Mouse (Mus musculus) testis, adult 2 months (tissue): ENCODE results near the gene Tiam1. TPM values are rescaled to one million over a fixed set of nuclear protein-coding genes. Genes with fewer than 3 reads are reported as not detected.

ENCODE experiments used
- H3K27ac ChIP-seq: fragments of 200-500 bp; 2 replicates; pipeline ENCODE4 v1.5.1; 2012; ENCODE audit warnings: low read depth, low read length; ENCODE audit not compliant: control insufficient read depth, insufficient read depth
- H3K27me3 ChIP-seq: fragments of 200-500 bp; 2 replicates; pipeline ENCODE4 v1.6.1; 2012; ENCODE audit warnings: mild to moderate bottlenecking, low read length, moderate library complexity; ENCODE audit not compliant: control insufficient read depth, insufficient read depth
- H3K36me3 ChIP-seq: fragments of 200-500 bp; 2 replicates; pipeline ENCODE4 v1.6.1; 2012; ENCODE audit warnings: mild to moderate bottlenecking, low read length; ENCODE audit not compliant: control insufficient read depth, insufficient read depth
- H3K4me1 ChIP-seq: fragments of 200-500 bp; 2 replicates; pipeline ENCODE4 v1.6.1; 2012; ENCODE audit warnings: low read length; ENCODE audit not compliant: control insufficient read depth, insufficient read depth
- H3K4me3 ChIP-seq: fragments of 200-500 bp; 2 replicates; pipeline ENCODE4 v1.5.1; 2012; ENCODE audit warnings: low read depth, mild to moderate bottlenecking, low read length, moderate library complexity, mixed read lengths; ENCODE audit not compliant: control insufficient read depth
- CTCF ChIP-seq: fragments of 200-500 bp; IDR thresholded peaks from 2 replicates; pipeline ENCODE4 v1.5.1; 2012; ENCODE audit warnings: low read depth, mild to moderate bottlenecking, inconsistent platforms, low read length, moderate library complexity; ENCODE audit not compliant: control insufficient read depth, insufficient read depth, insufficient replicate concordance
- POLR2A ChIP-seq: fragments of 200-500 bp; IDR thresholded peaks from 2 replicates; pipeline ENCODE4 v1.6.1; 2012; ENCODE audit warnings: low read depth, mild to moderate bottlenecking, inconsistent platforms, low read length, moderate library complexity; ENCODE audit not compliant: control insufficient read depth
- polyA plus RNA-seq: library from polyadenylated mRNA; depleted of rRNA; stranded (reverse); fragments of >200 nt; gene quantifications from 2 replicates; pipeline ENCODE4 v1.2.3, GENCODE M21; 2012

Tiam1 gene
- polyA plus RNA-seq, 1 experiment, result 9.6 TPM

DNA sequence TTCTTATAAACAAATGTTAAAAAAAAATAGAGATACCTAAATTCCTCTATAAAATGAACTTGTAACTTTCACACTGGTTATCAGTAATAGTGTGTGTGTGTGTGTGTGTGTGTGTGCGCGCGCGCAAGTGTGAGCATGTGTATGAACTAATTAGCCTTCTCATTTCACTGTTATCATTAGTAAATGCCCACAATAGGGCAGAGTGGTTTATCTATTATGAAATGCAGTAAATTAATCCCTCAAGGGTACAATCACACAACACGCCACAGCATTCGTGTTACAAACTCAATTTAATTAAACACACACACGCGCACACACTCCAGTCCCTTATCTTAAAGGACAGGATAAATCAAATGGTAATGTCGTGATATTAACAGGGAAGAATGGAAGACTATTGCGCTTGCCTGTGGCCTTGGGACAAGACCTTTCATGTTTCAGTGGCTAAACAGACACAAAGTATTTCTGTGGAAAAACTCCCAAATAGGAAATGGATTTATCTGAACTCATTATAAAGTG, 107.9 kb downstream of the Tiam1 start:
- no peak for TF ChIP-seq POLR2A
- Histone ChIP-seq H3K4me1 (no peaks in the 10 kb centered on the region), H3K4me3 (no peak overlapping the region), H3K36me3 (no peaks in the 10 kb centered on the region), H3K27ac (no peak overlapping the region), H3K27me3 (no peaks in the 10 kb centered on the region)

DNA sequence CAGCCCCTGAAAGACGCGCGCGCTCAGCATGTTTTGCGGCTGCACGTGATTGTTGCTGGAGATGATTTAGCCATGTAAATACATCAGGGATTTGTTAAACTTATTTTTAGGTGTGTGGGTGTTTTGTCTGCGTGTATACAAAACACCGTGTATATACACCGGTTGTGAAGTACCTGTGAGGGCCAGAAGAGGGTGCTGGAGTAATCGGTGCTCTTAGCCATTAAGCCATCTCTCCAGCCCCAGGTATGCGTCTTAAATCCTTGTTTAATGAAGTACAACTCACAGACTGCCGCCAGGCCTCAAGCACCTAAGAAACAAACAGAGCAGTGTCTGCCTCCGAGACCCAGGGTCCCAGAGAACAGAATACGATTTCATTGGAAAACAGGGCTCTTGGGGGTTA, 113.2 kb downstream of the Tiam1 start:
- Histone ChIP-seq H3K27me3 (no peaks in the 10 kb centered on the region), H3K27ac (no peak overlapping the region), H3K4me1 (no peaks in the 10 kb centered on the region), H3K4me3 (no peak overlapping the region), H3K36me3 (no peaks in the 10 kb centered on the region)
- no peak for TF ChIP-seq POLR2A
- no peak for TF ChIP-seq CTCF

DNA sequence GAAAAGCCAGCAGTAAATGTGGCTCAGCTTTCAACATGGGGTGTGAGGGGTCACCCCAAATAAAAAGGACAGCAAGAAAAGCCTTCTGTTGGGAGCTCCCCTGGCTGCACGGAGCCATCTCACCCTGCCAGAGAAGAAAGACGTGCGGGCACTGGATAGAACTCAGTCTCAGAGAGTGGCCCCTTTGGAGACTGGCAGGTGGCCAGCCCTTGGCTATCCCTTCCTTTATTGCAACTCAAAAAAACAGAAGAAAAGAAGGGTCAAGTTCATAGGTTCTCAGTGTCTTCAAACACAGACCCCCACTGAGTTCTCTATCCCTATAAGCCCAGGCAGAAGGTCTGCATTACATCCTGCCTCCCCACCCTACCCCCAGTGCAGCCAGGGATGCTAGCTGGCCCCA, 115.7 kb downstream of the Tiam1 start:
- Histone ChIP-seq H3K36me3 (no peaks in the 10 kb centered on the region), H3K27ac (no peak overlapping the region), H3K4me3 (no peak overlapping the region), H3K4me1 (no peaks in the 10 kb centered on the region), H3K27me3 (no peaks in the 10 kb centered on the region)
- TF ChIP-seq POLR2A, result no peak
- no peak for TF ChIP-seq CTCF

DNA sequence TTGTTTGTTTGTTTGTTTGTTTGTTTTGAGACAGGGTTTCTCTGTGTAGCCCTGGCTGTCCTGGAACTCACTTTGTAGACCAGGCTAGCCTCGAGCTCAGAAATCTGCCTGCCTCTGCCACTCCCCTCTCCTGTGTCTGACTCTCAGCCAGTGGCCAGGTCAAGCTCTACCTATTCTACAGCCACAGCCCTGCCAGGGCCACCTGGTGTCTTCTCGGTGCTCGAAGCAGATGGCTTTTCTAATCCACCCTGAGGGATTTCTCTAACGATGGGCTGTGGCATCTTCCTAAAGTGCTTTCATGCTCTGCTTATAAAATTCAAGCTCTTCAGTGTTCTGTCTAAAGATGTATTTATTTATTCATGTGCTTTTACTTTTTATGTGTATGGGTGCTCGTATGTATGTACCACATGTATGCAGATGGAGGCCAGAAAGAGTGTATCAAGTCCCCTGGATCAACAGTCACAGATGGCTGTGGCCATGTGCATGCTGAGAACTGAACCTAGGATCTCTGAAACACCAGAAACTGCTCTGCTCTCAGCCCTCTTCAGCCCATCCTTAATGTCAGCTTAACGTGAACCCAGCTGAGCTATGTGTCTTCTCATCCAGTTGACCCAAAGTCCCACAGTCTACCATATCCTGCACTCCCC, 117.9 kb downstream of the Tiam1 start:
- H3K4me1 ChIP-seq, result no peaks in the 10 kb centered on the region
- no peak overlapping the region for H3K27ac ChIP-seq
- no peak overlapping the region for H3K4me3 ChIP-seq
- TF ChIP-seq CTCF, result no peak
- TF ChIP-seq POLR2A, result no peak
- no peaks in the 10 kb centered on the region for H3K27me3 ChIP-seq
- no peaks in the 10 kb centered on the region for H3K36me3 ChIP-seq

GRCm38 (mm10) chr16:90023665-90024010, 119.9 kb downstream of the Tiam1 start:
- no peak overlapping the region for H3K27ac ChIP-seq
- no peaks in the 10 kb centered on the region for H3K4me1 ChIP-seq
- H3K27me3 ChIP-seq, result no peaks in the 10 kb centered on the region
- TF ChIP-seq CTCF (no peak), POLR2A (no peak)
- H3K4me3 ChIP-seq, result no peak overlapping the region
- no peaks in the 10 kb centered on the region for H3K36me3 ChIP-seq

GRCm38 (mm10) chr16:90022932-90023664, 120.5 kb downstream of the Tiam1 start:
- no peaks in the 10 kb centered on the region for H3K27me3 ChIP-seq
- no peaks in the 10 kb centered on the region for H3K36me3 ChIP-seq
- TF ChIP-seq CTCF, result no peak
- TF ChIP-seq POLR2A, result no peak
- no peak overlapping the region for H3K4me3 ChIP-seq
- no peak overlapping the region for H3K27ac ChIP-seq
- no peaks in the 10 kb centered on the region for H3K4me1 ChIP-seq

GRCm38 (mm10) chr16:90016046-90016445, 127.5 kb downstream of the Tiam1 start:
- Histone ChIP-seq H3K4me1 (peaks cover 6% of the 10 kb centered on the region), H3K27me3 (no peaks in the 10 kb centered on the region)

DNA sequence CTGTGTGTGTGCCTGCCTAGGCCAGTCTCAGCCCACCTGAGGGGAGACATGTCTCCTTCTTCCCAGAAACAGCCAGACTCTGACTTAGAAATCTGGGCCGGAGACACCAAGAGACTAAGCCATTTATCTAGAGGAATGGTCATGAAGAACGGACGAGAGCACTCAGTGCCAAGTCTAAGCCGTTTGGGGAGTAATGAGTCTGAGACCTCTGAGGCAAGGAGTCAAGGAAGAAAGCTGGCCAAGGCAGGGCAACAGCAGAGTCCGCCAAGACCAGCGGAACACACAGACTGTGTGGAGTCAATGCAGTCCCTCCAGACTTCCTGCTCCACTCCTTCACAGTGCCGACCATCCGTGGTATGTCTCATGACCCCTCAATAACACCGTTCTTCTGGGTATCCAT, 129.0 kb downstream of the Tiam1 start:
- Histone ChIP-seq H3K27me3 (no peaks in the 10 kb centered on the region), H3K4me3 (no peak overlapping the region), H3K4me1 (peaks cover 9% of the 10 kb centered on the region), H3K36me3 (no peaks in the 10 kb centered on the region), H3K27ac (peak overlapping the region; percentile 54)
- TF ChIP-seq CTCF (no peak), POLR2A (no peak)

More at GRCm38 (mm10) chr16:90016046-90016445, 127.5 kb downstream of the Tiam1 start:
- H3K4me3 ChIP-seq, result no peak overlapping the region
- no peak overlapping the region for H3K27ac ChIP-seq
- TF ChIP-seq POLR2A (no peak), CTCF (no peak)
- H3K36me3 ChIP-seq, result no peaks in the 10 kb centered on the region
